Comparison of ENCODE assay signal across 25 mouse cellular contexts in genomic region chr1:120198151-120198550, GRCm38 (mm10).
"Had no signal": no experiment of that assay in that cellular context is flagged by ENCODE, and none has a peak within 500 bp of the region (broad histone marks: within the 10 kb centered on the region; RNA-seq: fewer than 3 reads in every experiment).

No protein-coding gene starts in this region.

- H3K27ac ChIP-seq: embryonic facial prominence, embryonic 10.5 days; embryonic facial prominence, embryonic 12.5 days; embryonic facial prominence, embryonic 13.5 days; embryonic facial prominence, embryonic 15.5 days; forebrain, embryonic 10.5 days; forebrain, embryonic 12.5 days; forebrain, embryonic 13.5 days; forebrain, embryonic 15.5 days; gastrocnemius, adult 2 months; heart, adult 2 months had no signal

- H3K4me3 ChIP-seq: embryonic facial prominence, embryonic 10.5 days; embryonic facial prominence, embryonic 12.5 days; embryonic facial prominence, embryonic 13.5 days; embryonic facial prominence, embryonic 15.5 days; erythroblast, embryonic 14.5 days; forebrain, embryonic 10.5 days; forebrain, embryonic 12.5 days; forebrain, embryonic 13.5 days; forebrain, embryonic 15.5 days; gastrocnemius, adult 2 months; heart, adult 2 months had no signal

- H3K9me3 ChIP-seq: embryonic facial prominence, embryonic 10.5 days; embryonic facial prominence, embryonic 12.5 days; embryonic facial prominence, embryonic 13.5 days; embryonic facial prominence, embryonic 15.5 days; forebrain, embryonic 10.5 days; forebrain, embryonic 12.5 days; forebrain, embryonic 13.5 days; forebrain, embryonic 15.5 days had no signal

- H3K9ac ChIP-seq: embryonic facial prominence, embryonic 12.5 days; embryonic facial prominence, embryonic 13.5 days; embryonic facial prominence, embryonic 15.5 days; forebrain, embryonic 12.5 days; forebrain, embryonic 13.5 days; forebrain, embryonic 15.5 days; forebrain, postnatal 0 days had no signal

- DNase-seq: cerebellum, adult 9-10 months; cerebellum, adult 9-11 months; cerebellum, postnatal 10 days; cerebellum, postnatal 14 days; cerebellum, postnatal 25 days; cerebellum, postnatal 36 days; embryo, embryonic 11 days; forebrain, postnatal 0 days; gastrocnemius, adult 2 months; gastrocnemius, postnatal 10 days; gastrocnemius, postnatal 14 days; gastrocnemius, postnatal 25 days; gastrocnemius, postnatal 36 days; heart, adult 11 months; heart, adult 18-20 months; heart, adult 2 months had no signal

- H3K36me3 ChIP-seq: embryonic facial prominence, embryonic 10.5 days; embryonic facial prominence, embryonic 12.5 days; embryonic facial prominence, embryonic 13.5 days; embryonic facial prominence, embryonic 15.5 days; forebrain, embryonic 10.5 days; forebrain, embryonic 12.5 days; forebrain, embryonic 15.5 days had no signal

- H3K4me1 ChIP-seq: embryonic facial prominence, embryonic 12.5 days; embryonic facial prominence, embryonic 13.5 days; embryonic facial prominence, embryonic 15.5 days; forebrain, embryonic 12.5 days; forebrain, embryonic 15.5 days had no signal

- H3K4me2 ChIP-seq: embryonic facial prominence, embryonic 12.5 days; embryonic facial prominence, embryonic 13.5 days; embryonic facial prominence, embryonic 15.5 days; forebrain, embryonic 12.5 days; forebrain, embryonic 13.5 days; forebrain, embryonic 15.5 days had no signal

- H3K27me3 ChIP-seq: embryonic facial prominence, embryonic 12.5 days; embryonic facial prominence, embryonic 13.5 days; embryonic facial prominence, embryonic 15.5 days; forebrain, embryonic 13.5 days had no signal
